Mouse (Mus musculus) B cell, adult (primary cell): ENCODE results near the gene Slc40a1. TPM values are rescaled to one million over a fixed set of nuclear protein-coding genes. Genes with fewer than 3 reads are reported as not detected.

Experiments used
- total RNA-seq: library from RNA; stranded (reverse); gene quantifications from 4 replicates; pipeline ENCODE4 v1.2.4, GENCODE M21; 2023; ENCODE audit not compliant: inconsistent age

Slc40a1 gene
- total RNA-seq = 7.9 to 14.5 TPM (median 11.9 TPM) in 4 replicates

DNA sequence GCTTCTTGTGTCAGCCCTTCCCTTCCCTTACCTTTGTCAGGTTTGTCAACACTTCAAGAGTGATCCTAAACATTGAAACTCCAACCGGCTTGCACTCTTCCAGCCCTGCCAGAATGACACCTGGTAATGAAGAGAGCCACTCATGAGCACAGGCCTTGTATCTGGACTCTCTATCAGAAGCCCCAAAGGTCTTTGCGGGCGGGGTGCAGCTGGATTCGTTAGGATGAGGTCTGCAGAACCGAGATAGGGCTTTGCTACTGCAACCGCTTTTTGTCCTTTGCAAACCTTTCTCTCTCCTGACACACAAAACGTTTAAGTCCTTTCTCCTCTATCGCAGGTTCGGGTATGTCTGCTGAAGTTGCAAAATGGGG, at the start of gene Slc40a1:
Slc40a1 (minus strand) TSS at position 131 of the 371 bp plus-strand sequence.

DNA sequence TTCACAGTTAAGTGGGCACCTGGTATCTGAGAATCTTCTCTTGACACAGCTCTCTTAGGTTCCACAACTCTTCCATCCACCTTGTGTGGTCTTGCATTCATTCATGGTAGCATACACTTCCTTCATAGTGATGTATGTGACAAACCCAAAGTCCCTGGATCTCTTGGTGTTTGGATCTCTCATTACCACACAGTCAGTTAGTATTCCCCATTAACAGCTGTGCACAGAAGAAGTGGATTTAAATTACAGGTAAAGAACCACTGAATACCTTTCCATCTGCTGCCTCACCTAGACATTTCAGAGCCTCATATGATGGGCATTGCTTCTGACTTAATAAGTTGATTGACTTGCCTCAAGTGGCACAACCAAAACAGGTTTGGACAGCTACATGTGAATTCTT, 36.1 kb downstream of the Slc40a1 start, which contains the start of gene Gm5269:
Gm5269 (minus strand) TSS at position 101 of the 400 bp plus-strand sequence.

Other genes with a start within 250 kb of the Slc40a1 start
- gene Wdr75, start 131.4 kb downstream of the Slc40a1 start, total RNA-seq = 55.0 to 69.4 TPM (median 62.7 TPM) in 4 replicates
- gene Gm5269, start 36.2 kb downstream of the Slc40a1 start, total RNA-seq = not detected in 4 replicates
- not detected in 4 replicates for gene Dnah7b, start 139.8 kb upstream of the Slc40a1 start, total RNA-seq